Mouse (Mus musculus) MEL (cell line): ENCODE results near the gene Ticam1. TPM values are rescaled to one million over a fixed set of nuclear protein-coding genes. Genes with fewer than 3 reads are reported as not detected.

ENCODE experiments used
- DNase-seq: peaks from one replicate; pipeline ENCODE4 v3.0.0; 2011; ENCODE audit warnings: low read depth, low spot score
- H3K27ac ChIP-seq: 2 replicates; pipeline ENCODE4 v1.5.1; 2012; ENCODE audit warnings: low read depth, mild to moderate bottlenecking, control low read depth, low read length, moderate library complexity; ENCODE audit not compliant: control insufficient read depth
- H3K27me3 ChIP-seq, 2 experiments: fragments of 150-350 bp in 1 of 2; sonication (generic) in 1 of 2; 2 replicates each; pipeline ENCODE4 v1.6.1; 2012; ENCODE audit warnings: low read length in 2 of 2, mild to moderate bottlenecking in 2 of 2, improper control_type of control experiment in 1 of 2, moderate library complexity in 1 of 2; ENCODE audit not compliant: insufficient read depth in 2 of 2, control insufficient read depth in 1 of 2
- H3K36me3 ChIP-seq, 2 experiments: 2 replicates each; pipeline ENCODE4 v1.6.1; 2012 to 2014; ENCODE audit warnings: low read length in 2 of 2, improper control_type of control experiment in 1 of 2, inconsistent platforms in 1 of 2, mild to moderate bottlenecking in 1 of 2; ENCODE audit not compliant: insufficient read depth in 2 of 2, control insufficient read depth in 1 of 2
- H3K4me1 ChIP-seq, 2 experiments: fragments of 150-350 bp in 1 of 2; sonication (generic) in 1 of 2; 2 replicates each; pipeline ENCODE4 v1.6.1; 2012; ENCODE audit warnings: low read length in 2 of 2, improper control_type of control experiment in 1 of 2, mild to moderate bottlenecking in 1 of 2; ENCODE audit not compliant: insufficient read depth in 2 of 2, control insufficient read depth in 1 of 2
- H3K4me3 ChIP-seq, 2 experiments: fragments of 150-350 bp in 1 of 2; sonication (generic) in 1 of 2; 2 replicates each; pipeline ENCODE4 v1.5.1; 2012; ENCODE audit warnings: low read depth in 2 of 2, low read length in 2 of 2, mild to moderate bottlenecking in 2 of 2, moderate library complexity in 2 of 2, control low read depth in 1 of 2, improper control_type of control experiment in 1 of 2; ENCODE audit not compliant: control insufficient read depth in 1 of 2, insufficient read depth in 1 of 2
- H3K79me2 ChIP-seq: 2 replicates; pipeline ENCODE4 v1.6.1; 2012; ENCODE audit warnings: mild to moderate bottlenecking, low read length, moderate library complexity; ENCODE audit not compliant: control insufficient read depth, poor library complexity, insufficient read depth
- H3K9ac ChIP-seq: 2 replicates; pipeline ENCODE4 v1.6.1; 2012; ENCODE audit warnings: low read depth, mild to moderate bottlenecking, control low read depth, low read length, moderate library complexity; ENCODE audit not compliant: control insufficient read depth, poor library complexity, severe bottlenecking
- H3K9me3 ChIP-seq: fragments of 150-350 bp; sonication (generic); replicated peaks from 2 replicates; pipeline ENCODE4 v1.6.1; 2012; ENCODE audit warnings: mild to moderate bottlenecking, low read length, improper control_type of control experiment, moderate library complexity; ENCODE audit not compliant: insufficient read depth
- BHLHE40 ChIP-seq: IDR thresholded peaks from 2 replicates; pipeline ENCODE4 v1.6.1; 2012; ENCODE audit warnings: low read depth, mild to moderate bottlenecking, inconsistent platforms, low read length, improper control_type of control experiment, borderline replicate concordance
- CTCF ChIP-seq, 3 experiments: IDR thresholded peaks in 2 of 3; conservative IDR thresholded peaks in 1 of 3; 2 replicates each; pipeline ENCODE4 v1.5.1; 2011 to 2012; ENCODE audit warnings: low read length in 3 of 3, low read depth in 2 of 3, mild to moderate bottlenecking in 2 of 3, improper control_type of control experiment in 1 of 3, inconsistent platforms in 1 of 3, mixed read lengths in 1 of 3, moderate library complexity in 1 of 3; ENCODE audit not compliant: control insufficient read depth in 1 of 3, insufficient read depth in 1 of 3, poor library complexity in 1 of 3, severe bottlenecking in 1 of 3
- E2F4 ChIP-seq: IDR thresholded peaks from 2 replicates; pipeline ENCODE4 v1.6.1; 2011; ENCODE audit warnings: low read depth, low read length, improper control_type of control experiment, borderline replicate concordance
- EP300 ChIP-seq, 2 experiments: IDR thresholded peaks; 2 replicates each; pipeline ENCODE4 v1.6.1; 2011; ENCODE audit warnings: improper control_type of control experiment in 2 of 2, low read length in 2 of 2, low read depth in 1 of 2, mild to moderate bottlenecking in 1 of 2
- JUND ChIP-seq: IDR thresholded peaks from 2 replicates; pipeline ENCODE4 v1.6.1; 2011; ENCODE audit warnings: low read depth, mild to moderate bottlenecking, improper control_type of control experiment, low read length
- MAX ChIP-seq: IDR thresholded peaks from 2 replicates; pipeline ENCODE4 v1.6.1; 2011; ENCODE audit warnings: low read length, improper control_type of control experiment
- MXI1 ChIP-seq: IDR thresholded peaks from 2 replicates; pipeline ENCODE4 v1.6.1; 2011; ENCODE audit warnings: mild to moderate bottlenecking, low read depth, low read length, improper control_type of control experiment
- NELFE ChIP-seq: IDR thresholded peaks from 2 replicates; pipeline ENCODE4 v1.6.1; 2011; ENCODE audit warnings: low read depth, low read length, improper control_type of control experiment
- NRF1 ChIP-seq: IDR thresholded peaks from 2 replicates; pipeline ENCODE4 v1.6.1; 2014; ENCODE audit warnings: low read depth, mild to moderate bottlenecking, inconsistent platforms, low read length, improper control_type of control experiment, moderate library complexity; ENCODE audit not compliant: poor library complexity, insufficient read depth, severe bottlenecking
- POLR2AphosphoS2 ChIP-seq: IDR thresholded peaks from 2 replicates; pipeline ENCODE4 v1.6.1; 2011; ENCODE audit warnings: low read length, improper control_type of control experiment
- POLR2AphosphoS5 ChIP-seq: IDR thresholded peaks from 2 replicates; pipeline ENCODE4 v1.6.1; 2012; ENCODE audit warnings: low read depth, borderline replicate concordance, mild to moderate bottlenecking, inconsistent platforms, low read length, moderate library complexity, mixed read lengths
- TBP ChIP-seq: IDR thresholded peaks from 2 replicates; pipeline ENCODE4 v1.8.0; 2011; ENCODE audit warnings: low read depth, low read length, improper control_type of control experiment
- UBTF ChIP-seq: IDR thresholded peaks from 2 replicates; pipeline ENCODE4 v1.6.1; 2012; ENCODE audit warnings: low read depth, mild to moderate bottlenecking, inconsistent platforms, low read length, improper control_type of control experiment, moderate library complexity, borderline replicate concordance; ENCODE audit not compliant: insufficient read depth
- ZNF384 ChIP-seq: IDR thresholded peaks from 2 replicates; pipeline ENCODE4 v1.6.1; 2012; ENCODE audit warnings: low read depth, mild to moderate bottlenecking, inconsistent platforms, low read length, improper control_type of control experiment
- polyA plus RNA-seq, 2 experiments: library from polyadenylated mRNA; stranded (reverse) in 1 of 2; unstranded in 1 of 2; fragments of >175 nt in 1 of 2; fragments of >200 nt in 1 of 2; gene quantifications; 2 replicates each; pipeline versions ENCODE4 v1.2.1 to v1.2.4; 2012; ENCODE audit warnings: low replicate concordance in 2 of 2, low read depth in 1 of 2; ENCODE audit not compliant: insufficient read length in 2 of 2, insufficient read depth in 1 of 2, missing spikeins in 1 of 2
- total RNA-seq: library from RNA; depleted of rRNA; stranded (reverse); fragments of 300-350 nt; gene quantifications from 2 replicates; pipeline ENCODE4 v1.2.3, GENCODE M21; 2012

The Ticam1 gene
- total and polyA plus RNA-seq, 3 experiments: 4.6 to 8.7 TPM; not detected in 1

- no peak for TF ChIP-seq TBP
- TF ChIP-seq BHLHE40: no peak
- TF ChIP-seq NELFE: no peak
- no peak for TF ChIP-seq POLR2AphosphoS2
- no peak for TF ChIP-seq UBTF
- TF ChIP-seq MXI1: no peak
- no peak for TF ChIP-seq JUND
- TF ChIP-seq POLR2AphosphoS5: no peak
- no peak for TF ChIP-seq EP300 (IDR thresholded peaks at IDR 0.05; ENCODE audit: low read depth in 1 of 2, low read length in 2 of 2)
- no peak for TF ChIP-seq MAX
- Histone ChIP-seq H3K9ac (no peak overlapping the region), H3K27ac (no peak overlapping the region), H3K9me3 (no peaks in the 10 kb centered on the region), H3K4me3 (no peak overlapping the region), H3K27me3 (no peaks in the 10 kb centered on the region), H3K4me1 (peaks cover 3 to 15% of the 10 kb centered on the region in 2 experiments; a peak in 3 of 4 replicates), H3K36me3 (peaks cover 0 to 4% of the 10 kb centered on the region in 2 experiments; a peak in 2 of 4 replicates), H3K79me2 (peaks cover 5% of the 10 kb centered on the region)
- DNase-seq: no peak
Observed at GRCm38 (mm10) chr17:56278340-56278739, 1.8 kb upstream of the Ticam1 start.

GRCm38 (mm10) chr17:56277567-56277893 is 944 bp upstream of the Ticam1 start:
- TF ChIP-seq CTCF (IDR thresholded peaks at IDR 0.05 in 2 of 3, conservative IDR thresholded peaks at IDR 0.05 in 1 of 3; ENCODE audit: control insufficient read depth in 1 of 3, insufficient read depth in 1 of 3, low read depth in 2 of 3, low read length in 3 of 3, poor library complexity in 1 of 3, severe bottlenecking in 1 of 3): peak in 1 of 3 experiments; percentile 27; a peak in 1 of 6 replicates
- TF ChIP-seq POLR2AphosphoS2: no peak
- H3K27me3 ChIP-seq: no peaks in the 10 kb centered on the region
- H3K79me2 ChIP-seq: peaks cover 5% of the 10 kb centered on the region
- H3K9me3 ChIP-seq: no peaks in the 10 kb centered on the region
- H3K9ac ChIP-seq: peak overlapping the region; percentile 58
- H3K36me3 ChIP-seq: peaks cover 0 to 2% of the 10 kb centered on the region in 2 experiments; a peak in 2 of 4 replicates
- H3K4me3 ChIP-seq: peak overlapping the region; percentile 34 to 40
- peaks cover 3 to 9% of the 10 kb centered on the region in 2 experiments; a peak in 2 of 4 replicates for H3K4me1 ChIP-seq
- no peak for DNase-seq
- H3K27ac ChIP-seq: peak overlapping the region; percentile 93

GRCm38 (mm10) chr17:56275842-56276480 is 625 bp downstream of the Ticam1 start:
- H3K36me3 ChIP-seq: peaks cover 0 to 2% of the 10 kb centered on the region in 2 experiments; a peak in 2 of 4 replicates
- peak; percentile 81 for TF ChIP-seq ZNF384
- peak; percentile 46; the same call in 1 of the 2 replicates for TF ChIP-seq TBP
- 0 out of 2 replicates have a peak, but pooled peaks have one; percentile 6 for TF ChIP-seq NRF1
- no peak for TF ChIP-seq E2F4
- no peaks in the 10 kb centered on the region for H3K27me3 ChIP-seq
- H3K9me3 ChIP-seq: no peaks in the 10 kb centered on the region
- H3K79me2 ChIP-seq: peaks cover 5% of the 10 kb centered on the region
- peak overlapping the region; percentile 84 for H3K9ac ChIP-seq
- DNase-seq: peak; percentile 55
- H3K27ac ChIP-seq: peak overlapping the region; percentile 61
- peaks cover 3 to 9% of the 10 kb centered on the region in 2 experiments; a peak in 2 of 4 replicates for H3K4me1 ChIP-seq
- peak overlapping the region; percentile 84 to 86 for H3K4me3 ChIP-seq
